Comparison of ENCODE assay signal across 12 mouse cellular contexts in the genomic region with DNA sequence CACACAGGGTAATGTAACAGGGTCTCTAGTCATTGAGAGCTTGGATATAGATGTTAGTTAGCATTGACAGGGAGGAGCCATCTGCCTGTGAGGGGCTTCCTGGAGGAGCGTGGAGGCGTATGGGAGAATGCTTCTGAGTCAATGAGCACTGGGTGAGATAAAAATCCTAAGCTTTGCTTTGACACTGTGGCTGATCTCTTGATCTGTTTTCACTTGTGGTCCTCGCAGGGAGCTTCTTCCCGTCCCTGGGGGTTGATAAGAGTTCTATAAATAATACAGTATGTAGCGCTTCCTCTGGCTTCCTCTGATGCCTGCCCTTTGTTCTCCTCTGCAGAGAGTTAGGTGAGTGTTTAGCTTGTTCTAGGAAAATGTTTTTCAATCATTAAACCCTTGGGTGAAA.
DNase-seq lines count a peak whose midpoint lies in the region; ATAC-seq and TF ChIP-seq lines count a peak whose summit lies in the region.
"Had no signal": no experiment of that assay in that cellular context is flagged by ENCODE, and none has a peak within 500 bp of the region (broad histone marks: within the 10 kb centered on the region; RNA-seq: fewer than 3 reads in every experiment).

No protein-coding gene starts in this region.

- H3K4me3 ChIP-seq in heart, embryonic 12.5 days = no peak overlapping the region
- no peak overlapping the region for H3K4me3 ChIP-seq in midbrain, embryonic 11.5 days (ENCODE audit: low read depth, low read length)
- no peak overlapping the region for H3K4me3 ChIP-seq in midbrain, postnatal 0 days (ENCODE audit: low read depth, low read length)
- H3K4me3 ChIP-seq in heart, postnatal 0 days (ENCODE audit: low read depth, low read length) = no peak overlapping the region
- H3K4me3 ChIP-seq: liver, embryonic 15.5 days had no signal

- WGBS in heart, embryonic 12.5 days = 11% methylated on average over 5 of the region's 5 CpGs
- WGBS in midbrain, embryonic 11.5 days = 45% methylated on average over 5 of the region's 5 CpGs
- WGBS in midbrain, postnatal 0 days = 28% methylated on average over 5 of the region's 5 CpGs
- 15% methylated on average over 5 of the region's 5 CpGs for WGBS in heart, postnatal 0 days

- H3K4me2 ChIP-seq in heart, embryonic 12.5 days = peak overlapping the region; percentile 10; the same call in 1 of the 2 replicates
- H3K4me2 ChIP-seq in midbrain, embryonic 11.5 days = no peak overlapping the region
- H3K4me2 ChIP-seq in midbrain, postnatal 0 days (ENCODE audit: low read depth, low read length, poor library complexity, severe bottlenecking) = no peak overlapping the region
- H3K4me2 ChIP-seq in heart, postnatal 0 days (ENCODE audit: low read depth, low read length) = no peak overlapping the region
- H3K4me2 ChIP-seq: liver, embryonic 15.5 days had no signal

- H3K36me3 ChIP-seq in heart, embryonic 12.5 days = no peaks in the 10 kb centered on the region
- H3K36me3 ChIP-seq in midbrain, embryonic 11.5 days (ENCODE audit: control insufficient read depth, insufficient read depth, low read length) = no peaks in the 10 kb centered on the region
- no peaks in the 10 kb centered on the region for H3K36me3 ChIP-seq in midbrain, postnatal 0 days (ENCODE audit: insufficient read depth, low read length)
- H3K36me3 ChIP-seq in heart, postnatal 0 days (replicated peaks; ENCODE audit: control insufficient read depth, insufficient read depth, low read length) = no peaks in the 10 kb centered on the region
- H3K36me3 ChIP-seq: liver, embryonic 15.5 days had no signal

- no peak overlapping the region for H3K27ac ChIP-seq in heart, embryonic 12.5 days (ENCODE audit: poor library complexity, severe bottlenecking)
- H3K27ac ChIP-seq in midbrain, embryonic 11.5 days (ENCODE audit: low read depth, low read length) = no peak overlapping the region
- H3K27ac ChIP-seq in midbrain, postnatal 0 days (ENCODE audit: low read depth, low read length) = no peak overlapping the region
- H3K27ac ChIP-seq in heart, postnatal 0 days (ENCODE audit: low read depth) = no peak overlapping the region
- H3K27ac ChIP-seq: liver, embryonic 15.5 days had no signal

- H3K9ac ChIP-seq in heart, embryonic 12.5 days = no peak overlapping the region
- H3K9ac ChIP-seq in midbrain, embryonic 11.5 days (ENCODE audit: low read length) = no peak overlapping the region
- H3K9ac ChIP-seq in midbrain, postnatal 0 days (replicated peaks; ENCODE audit: low read length, poor library complexity, severe bottlenecking) = no peak overlapping the region
- H3K9ac ChIP-seq in heart, postnatal 0 days (replicated peaks; ENCODE audit: low read depth, low read length) = 0 out of 2 replicates have a peak overlapping the region, but pooled peaks have one; percentile 13
- H3K9ac ChIP-seq: liver, embryonic 15.5 days had no signal

- H3K27me3 ChIP-seq in heart, embryonic 12.5 days (replicated peaks) = no peaks in the 10 kb centered on the region
- H3K27me3 ChIP-seq in midbrain, embryonic 11.5 days (ENCODE audit: control insufficient read depth, insufficient read depth, low read length) = no peaks in the 10 kb centered on the region
- no peaks in the 10 kb centered on the region for H3K27me3 ChIP-seq in midbrain, postnatal 0 days (ENCODE audit: insufficient read depth, low read length)
- H3K27me3 ChIP-seq in heart, postnatal 0 days (ENCODE audit: control insufficient read depth, insufficient read depth, low read length) = no peaks in the 10 kb centered on the region
- H3K27me3 ChIP-seq: liver, embryonic 15.5 days had no signal

- H3K9me3 ChIP-seq in heart, embryonic 12.5 days (replicated peaks) = no peaks in the 10 kb centered on the region
- H3K9me3 ChIP-seq in midbrain, embryonic 11.5 days (ENCODE audit: control insufficient read depth, low read length) = no peaks in the 10 kb centered on the region
- no peaks in the 10 kb centered on the region for H3K9me3 ChIP-seq in midbrain, postnatal 0 days (ENCODE audit: low read length)
- H3K9me3 ChIP-seq in heart, postnatal 0 days (replicated peaks; ENCODE audit: control insufficient read depth, low read length) = no peaks in the 10 kb centered on the region
- H3K9me3 ChIP-seq: liver, embryonic 15.5 days had no signal

- intact Hi-C loops in heart, postnatal 36 days (cut with DNase I) = no loop called here

- no peak for DNase-seq in heart, postnatal 36 days
- DNase-seq in midbrain, embryonic 11.5 days (ENCODE audit: low spot score, missing footprints) = no peak
- DNase-seq in midbrain, postnatal 0 days (ENCODE audit: low spot score) = no peak
- DNase-seq in heart, postnatal 0 days (ENCODE audit: low spot score) = no peak
- peak; percentile 21 for DNase-seq in thymus, postnatal 14 days
- no peak for DNase-seq in adipocyte (ENCODE audit: low spot score)
- DNase-seq in cerebellum, adult 11-12 months = no peak
- DNase-seq: layer of hippocampus, adult 9-11 months; left cerebral cortex, postnatal 4 days had no signal

- no peak for TF ChIP-seq CTCF in midbrain, postnatal 0 days (IDR thresholded peaks at IDR 0.05)
- TF ChIP-seq CTCF in heart, postnatal 0 days (IDR thresholded peaks at IDR 0.05; ENCODE audit: low read depth) = no peak

- no peak for TF ChIP-seq EP300 in heart, postnatal 0 days (IDR thresholded peaks at IDR 0.05; ENCODE audit: low read depth)

- no peak for ATAC-seq in heart, embryonic 12.5 days (ENCODE audit: insufficient number of reproducible peaks, low FRiP score)
- peak; percentile 46; the same call in 1 of the 2 replicates for ATAC-seq in midbrain, embryonic 11.5 days (ENCODE audit: low FRiP score)
- no peak for ATAC-seq in midbrain, postnatal 0 days (ENCODE audit: low FRiP score)
- ATAC-seq in heart, postnatal 0 days (ENCODE audit: insufficient read depth, low read depth) = no peak
- ATAC-seq: intestine, embryonic 16.5 days had no signal

- peaks cover 33% of the 10 kb centered on the region for H3K4me1 ChIP-seq in heart, embryonic 12.5 days (replicated peaks)
- no peaks in the 10 kb centered on the region for H3K4me1 ChIP-seq in midbrain, embryonic 11.5 days (ENCODE audit: control insufficient read depth, insufficient read depth, low read length)
- H3K4me1 ChIP-seq in midbrain, postnatal 0 days (ENCODE audit: insufficient read depth, low read length) = 0 out of 2 replicates have a peak, but pooled peaks cover 3% of the 10 kb centered on the region
- peaks cover 29% of the 10 kb centered on the region for H3K4me1 ChIP-seq in heart, postnatal 0 days (ENCODE audit: control insufficient read depth, insufficient read depth)
- H3K4me1 ChIP-seq: liver, embryonic 15.5 days had no signal
